Mouse (Mus musculus): ENCODE results near the gene Pla2g4b.

Pla2g4b gene

GRCm38 (mm10) chr2:120017599-120017998, 15.6 kb upstream of the Pla2g4b start:
- no peak for DNase-seq

GRCm38 (mm10) chr2:120024337-120024736, 8.9 kb upstream of the Pla2g4b start:
- DNase-seq: no peak

GRCm38 (mm10) chr2:120026984-120027949, 6.0 kb upstream of the Pla2g4b start, which contains the start of the genes Jmjd7 and Gm28042:
Jmjd7 (plus strand) TSS chr2:120027483.
Gm28042 (plus strand) TSS chr2:120027493.
- peak; percentile 92 for DNase-seq

- peak; percentile 40 for DNase-seq
Measured at GRCm38 (mm10) chr2:120027950-120028331, 5.3 kb upstream of the Pla2g4b start.

- no peak for DNase-seq
Measured at GRCm38 (mm10) chr2:120030380-120030779, 2.8 kb upstream of the Pla2g4b start.

GRCm38 (mm10) chr2:120033726-120034125, 509 bp downstream of the Pla2g4b start:
- DNase-seq: no peak

- DNase-seq: no peak
Measured at GRCm38 (mm10) chr2:120037744-120038143, 4.5 kb downstream of the Pla2g4b start.

- no peak for DNase-seq
Measured at GRCm38 (mm10) chr2:120040991-120041390, 7.8 kb downstream of the Pla2g4b start.

GRCm38 (mm10) chr2:120044101-120044603, 10.9 kb downstream of the Pla2g4b start:
- DNase-seq: no peak

GRCm38 (mm10) chr2:120044676-120045075, 11.5 kb downstream of the Pla2g4b start:
- no peak for DNase-seq

GRCm38 (mm10) chr2:120046486-120047310, 13.5 kb downstream of the Pla2g4b start:
- DNase-seq: no peak

GRCm38 (mm10) chr2:120048173-120048572, 15.0 kb downstream of the Pla2g4b start:
- no peak for DNase-seq

- peak; percentile 34 for DNase-seq
Measured at GRCm38 (mm10) chr2:120049632-120050274, 16.5 kb downstream of the Pla2g4b start.

- DNase-seq: no peak
Measured at GRCm38 (mm10) chr2:120051405-120051804, 18.2 kb downstream of the Pla2g4b start.

GRCm38 (mm10) chr2:120054771-120055552, 21.7 kb downstream of the Pla2g4b start:
- no peak for DNase-seq

GRCm38 (mm10) chr2:120055923-120056322, 22.7 kb downstream of the Pla2g4b start:
- no peak for DNase-seq

GRCm38 (mm10) chr2:120058818-120059217, 25.6 kb downstream of the Pla2g4b start:
- DNase-seq: no peak

- no peak for DNase-seq
Measured at GRCm38 (mm10) chr2:120059466-120059865, 26.2 kb downstream of the Pla2g4b start.

- DNase-seq: peak; percentile 10
Measured at GRCm38 (mm10) chr2:120060190-120060589, 27.0 kb downstream of the Pla2g4b start.

GRCm38 (mm10) chr2:120060651-120061050, 27.4 kb downstream of the Pla2g4b start:
- DNase-seq: peak; percentile 9

GRCm38 (mm10) chr2:120062248-120062647, 29.0 kb downstream of the Pla2g4b start:
- DNase-seq: no peak

GRCm38 (mm10) chr2:120064639-120065038, 31.4 kb downstream of the Pla2g4b start:
- DNase-seq: peak; percentile 10
